Mouse (Mus musculus) MEL (cell line): Measurements from ENCODE around the gene Ttc30a2.

ENCODE experiments used
- CTCF ChIP-seq, 3 experiments: IDR thresholded peaks in 2 of 3; conservative IDR thresholded peaks in 1 of 3; 2 replicates each; pipeline ENCODE4 v1.5.1; 2011 to 2012; ENCODE audit warnings: low read length in 3 of 3, low read depth in 2 of 3, mild to moderate bottlenecking in 2 of 3, improper control_type of control experiment in 1 of 3, inconsistent platforms in 1 of 3, mixed read lengths in 1 of 3, moderate library complexity in 1 of 3; ENCODE audit not compliant: control insufficient read depth in 1 of 3, insufficient read depth in 1 of 3, poor library complexity in 1 of 3, severe bottlenecking in 1 of 3
- E2F4 ChIP-seq: IDR thresholded peaks from 2 replicates; pipeline ENCODE4 v1.6.1; 2011; ENCODE audit warnings: low read depth, low read length, improper control_type of control experiment, borderline replicate concordance
- GABPA ChIP-seq: IDR thresholded peaks from 2 replicates; pipeline ENCODE4 v1.6.1; 2012; ENCODE audit warnings: low read depth, mild to moderate bottlenecking, inconsistent platforms, low read length, improper control_type of control experiment, moderate library complexity
- HCFC1 ChIP-seq: IDR thresholded peaks from 2 replicates; pipeline ENCODE4 v1.6.1; 2012; ENCODE audit warnings: low read depth, mild to moderate bottlenecking, inconsistent platforms, low read length, improper control_type of control experiment, moderate library complexity
- POLR2A ChIP-seq, 2 experiments: IDR thresholded peaks; 2 replicates each; pipeline ENCODE4 v1.6.1; 2011 to 2012; ENCODE audit warnings: low read length in 2 of 2, mild to moderate bottlenecking in 2 of 2, control low read depth in 1 of 2, improper control_type of control experiment in 1 of 2, low read depth in 1 of 2, moderate library complexity in 1 of 2; ENCODE audit not compliant: control insufficient read depth in 1 of 2, insufficient read depth in 1 of 2, poor library complexity in 1 of 2
- USF1 ChIP-seq: IDR thresholded peaks from 2 replicates; pipeline ENCODE4 v1.6.1; 2014; ENCODE audit warnings: low read depth, mild to moderate bottlenecking, inconsistent platforms, low read length, improper control_type of control experiment, moderate library complexity
- ZNF384 ChIP-seq: IDR thresholded peaks from 2 replicates; pipeline ENCODE4 v1.6.1; 2012; ENCODE audit warnings: low read depth, mild to moderate bottlenecking, inconsistent platforms, low read length, improper control_type of control experiment

DNA sequence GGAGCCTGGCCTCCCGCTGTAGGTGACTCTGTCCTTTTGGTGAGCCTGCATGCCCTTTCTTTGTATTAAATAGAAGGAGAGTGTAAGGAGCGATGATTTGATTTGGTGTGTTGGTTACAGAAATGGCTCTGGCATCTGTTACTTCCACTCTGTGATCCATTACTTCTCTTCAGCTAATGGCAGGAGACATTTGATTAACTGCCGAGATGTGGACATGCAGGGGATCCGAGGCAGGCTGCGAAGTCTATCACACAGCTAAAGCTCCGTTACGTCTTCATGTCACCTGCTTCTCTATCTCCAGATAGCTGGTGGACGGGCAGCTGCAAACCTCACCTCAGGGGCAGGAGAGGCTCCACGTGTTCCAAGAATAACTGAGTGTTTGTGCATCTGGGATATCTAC is 3.8 kb downstream of the Ttc30a2 start:
- TF ChIP-seq GABPA (no peak), USF1 (no peak), POLR2A (IDR thresholded peaks at IDR 0.05; ENCODE audit: control insufficient read depth in 1 of 2, insufficient read depth in 1 of 2, low read depth in 1 of 2, low read length in 2 of 2, poor library complexity in 1 of 2) (no peak), ZNF384 (no peak), E2F4 (no peak), CTCF (IDR thresholded peaks at IDR 0.05 in 2 of 3, conservative IDR thresholded peaks at IDR 0.05 in 1 of 3; ENCODE audit: control insufficient read depth in 1 of 3, insufficient read depth in 1 of 3, low read depth in 2 of 3, low read length in 3 of 3, poor library complexity in 1 of 3, severe bottlenecking in 1 of 3) (no peak), HCFC1 (no peak)
